Mouse (Mus musculus) retina, embryonic 14.5 days (tissue): Measurements from ENCODE around the gene Mllt3.

Experiments used
- DNase-seq: peaks from one replicate; pipeline ENCODE4 v3.0.0-alpha.2; 2015; ENCODE audit warnings: low spot score

Gene Mllt3

GRCm38 (mm10) chr4:88033216-88033653, at the start of gene Mllt3:
Gene Mllt3 (minus strand): TSS chr4:88033364.
- DNase-seq, result peak; percentile 98

DNA sequence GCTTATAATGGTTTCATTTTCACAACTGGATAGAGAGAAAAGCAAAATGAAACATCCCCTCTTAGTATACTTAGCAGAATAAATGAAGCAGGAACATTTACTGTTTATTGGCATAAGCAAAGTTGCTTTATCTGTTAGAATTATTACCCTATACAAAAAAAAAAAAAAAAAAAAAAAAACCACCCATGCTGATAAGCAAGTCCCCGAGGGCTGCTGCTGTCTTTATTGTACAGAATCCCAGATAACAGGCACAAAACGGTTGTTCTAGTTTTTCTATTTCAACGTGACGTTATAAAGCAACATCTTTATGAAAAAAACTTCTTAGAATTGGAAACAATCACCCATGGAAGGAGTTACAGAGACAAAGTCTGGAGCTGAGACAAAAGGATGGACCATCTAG, 49.2 kb upstream of the Mllt3 start:
- DNase-seq, result no peak

DNA sequence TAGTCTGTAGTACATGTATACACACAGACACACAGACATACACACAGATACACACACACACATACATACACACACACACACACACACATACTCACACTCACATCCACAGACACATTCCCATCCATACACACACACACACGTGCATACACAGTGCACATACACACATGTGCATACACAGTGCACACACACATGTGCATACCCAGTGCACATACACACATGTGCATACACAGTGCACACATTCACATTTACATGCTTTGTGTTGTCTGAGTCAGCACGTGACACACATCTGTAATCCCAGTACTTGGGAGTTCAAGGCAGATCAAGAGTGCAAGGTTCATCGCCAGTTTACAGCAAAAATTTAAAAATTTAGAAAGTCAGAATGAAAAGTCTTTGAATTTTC, 48.7 kb upstream of the Mllt3 start:
- no peak for DNase-seq

GRCm38 (mm10) chr4:88081417-88081816, 48.3 kb upstream of the Mllt3 start:
- DNase-seq, result no peak

GRCm38 (mm10) chr4:88078983-88079382, 45.8 kb upstream of the Mllt3 start:
- no peak for DNase-seq

GRCm38 (mm10) chr4:88075388-88075787, 42.2 kb upstream of the Mllt3 start:
- no peak for DNase-seq

DNA sequence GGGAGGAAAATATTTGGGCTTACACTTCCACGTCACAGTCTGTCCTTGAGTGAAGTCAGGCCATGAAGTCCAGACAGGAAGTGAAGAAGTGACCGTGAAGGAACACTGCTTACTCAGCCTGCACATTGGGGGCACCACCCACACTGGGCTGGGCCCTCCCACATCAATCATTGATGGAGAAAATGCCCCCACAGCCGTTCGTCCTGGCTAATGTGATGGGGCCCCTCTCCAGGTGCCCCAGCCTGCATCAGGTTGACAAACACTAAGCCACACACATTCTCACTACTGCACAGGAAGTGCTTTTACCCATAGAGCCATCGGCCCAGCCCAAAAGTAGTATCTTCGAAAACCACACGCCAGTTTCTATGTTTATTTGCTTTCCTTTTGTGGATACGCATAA, 13.1 kb upstream of the Mllt3 start:
- DNase-seq, result no peak

DNA sequence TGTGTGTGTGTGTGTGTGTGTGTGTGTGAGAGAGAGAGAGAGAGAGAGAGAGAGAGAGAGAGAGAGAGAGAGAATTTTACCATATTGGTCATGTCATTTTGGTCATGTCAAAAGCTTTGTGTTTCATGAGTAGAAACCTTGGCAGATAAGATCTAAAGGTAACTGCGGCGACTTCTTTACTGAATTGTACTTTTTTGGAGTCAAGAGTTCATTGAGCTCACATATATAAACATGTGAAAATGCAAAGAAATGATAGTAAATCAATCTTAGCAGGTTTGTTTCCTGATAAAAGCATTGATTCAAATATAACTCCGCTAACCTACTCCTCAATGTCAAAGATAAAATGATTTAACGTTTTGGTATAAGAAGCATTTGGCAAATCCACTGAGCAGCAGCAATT, 12.0 kb upstream of the Mllt3 start:
- no peak for DNase-seq

DNA sequence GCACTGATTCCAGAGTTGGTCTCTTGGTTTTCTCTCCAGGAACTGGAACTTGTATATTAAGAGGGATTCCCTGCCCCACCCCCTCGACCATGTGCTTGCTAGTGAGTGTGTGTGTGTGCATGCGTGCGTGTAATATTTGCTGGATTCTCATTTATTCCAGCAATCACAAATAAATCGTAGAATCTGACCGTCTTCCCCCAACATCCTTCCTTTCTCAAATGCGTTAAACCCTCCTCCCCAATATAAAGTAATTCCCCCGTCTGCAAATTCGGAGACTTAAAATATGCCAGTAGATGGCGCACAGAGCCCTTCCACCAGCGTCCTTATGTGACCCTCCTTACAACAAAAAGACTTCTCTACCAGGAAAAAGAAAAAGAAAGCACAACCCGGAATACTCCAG, 2.2 kb upstream of the Mllt3 start:
- DNase-seq, result peak; percentile 80

- peak; percentile 44 for DNase-seq
These were observed 1.4 kb upstream of the Mllt3 start for GRCm38 (mm10) chr4:88034387-88035157.

DNA sequence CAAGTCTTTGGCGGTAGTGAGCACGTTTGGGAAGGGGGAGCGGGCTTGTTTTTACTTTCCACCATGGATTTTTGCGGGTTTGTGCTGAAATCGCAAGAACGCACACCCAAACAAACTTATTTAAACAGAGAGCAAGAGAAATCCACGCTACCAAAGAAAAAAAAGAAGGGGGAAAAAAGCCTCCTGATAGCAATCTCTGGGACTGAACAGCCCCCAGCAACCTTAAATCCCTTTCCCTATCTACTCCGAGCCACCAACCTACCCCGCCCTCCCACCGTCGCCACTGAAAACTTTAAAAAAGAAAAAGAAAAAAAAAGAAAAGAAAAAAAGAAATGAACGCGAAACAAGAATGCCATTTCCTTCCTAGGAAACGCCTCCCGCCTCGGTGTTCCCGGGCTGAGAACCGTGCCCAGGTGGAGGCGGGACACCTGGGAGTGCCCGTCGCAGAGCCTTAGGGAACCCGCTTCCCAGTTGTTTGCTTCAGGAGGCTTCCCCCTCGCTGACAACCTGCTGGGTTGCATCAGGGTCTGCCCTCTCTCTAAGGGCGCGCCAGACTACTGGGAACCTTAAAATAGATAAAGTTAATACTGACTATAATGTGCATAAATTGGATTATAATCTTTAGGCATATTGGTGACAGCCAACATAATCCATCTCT, 694 bp upstream of the Mllt3 start:
- no peak for DNase-seq

DNA sequence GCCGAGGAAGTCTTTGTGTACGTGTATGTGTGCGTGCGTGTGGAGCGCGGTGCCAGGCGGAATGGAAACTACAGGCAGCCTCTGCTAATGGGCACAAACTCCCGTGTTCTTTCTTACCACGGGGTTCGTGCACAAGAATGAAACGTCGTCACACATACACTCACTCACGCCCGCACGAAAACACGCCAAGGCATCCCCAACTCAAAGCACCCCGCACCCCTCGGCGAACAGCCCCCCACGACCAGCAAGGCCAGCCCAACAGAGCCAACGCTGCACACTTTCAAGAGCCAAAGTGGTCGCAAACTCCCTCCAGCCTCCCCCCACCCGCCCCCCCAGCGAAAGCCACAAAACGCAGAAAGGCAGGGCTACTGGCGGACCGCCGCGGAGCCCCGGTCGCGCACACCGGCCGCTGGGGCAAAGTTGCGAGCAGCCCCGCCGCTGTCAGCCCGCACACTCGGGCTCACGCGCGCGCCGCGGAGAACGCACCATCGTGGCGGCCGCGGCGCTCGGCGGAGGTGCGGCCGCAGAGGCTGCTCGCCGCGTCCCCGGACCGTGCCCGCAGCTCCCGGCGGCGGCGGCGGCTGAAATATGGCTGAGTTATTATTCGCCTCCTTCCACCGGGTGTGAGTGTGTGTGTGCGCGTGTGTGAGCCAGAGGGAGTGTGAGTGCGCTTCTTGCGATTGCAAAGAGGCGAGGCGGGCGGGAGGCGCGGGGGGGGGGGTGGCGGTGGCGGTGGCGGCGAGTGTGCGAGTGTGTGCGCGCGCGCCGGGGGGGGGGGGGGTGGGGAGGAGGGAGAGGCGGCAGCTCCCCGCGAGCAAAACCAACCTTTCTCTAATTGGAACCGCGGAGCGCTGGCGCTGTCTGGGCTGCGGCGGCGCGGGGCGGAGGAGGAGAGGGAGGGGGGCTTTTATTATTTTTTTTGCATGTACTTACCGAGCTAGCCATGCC, 739 bp downstream of the Mllt3 start:
- DNase-seq, result peak; percentile 65

DNA sequence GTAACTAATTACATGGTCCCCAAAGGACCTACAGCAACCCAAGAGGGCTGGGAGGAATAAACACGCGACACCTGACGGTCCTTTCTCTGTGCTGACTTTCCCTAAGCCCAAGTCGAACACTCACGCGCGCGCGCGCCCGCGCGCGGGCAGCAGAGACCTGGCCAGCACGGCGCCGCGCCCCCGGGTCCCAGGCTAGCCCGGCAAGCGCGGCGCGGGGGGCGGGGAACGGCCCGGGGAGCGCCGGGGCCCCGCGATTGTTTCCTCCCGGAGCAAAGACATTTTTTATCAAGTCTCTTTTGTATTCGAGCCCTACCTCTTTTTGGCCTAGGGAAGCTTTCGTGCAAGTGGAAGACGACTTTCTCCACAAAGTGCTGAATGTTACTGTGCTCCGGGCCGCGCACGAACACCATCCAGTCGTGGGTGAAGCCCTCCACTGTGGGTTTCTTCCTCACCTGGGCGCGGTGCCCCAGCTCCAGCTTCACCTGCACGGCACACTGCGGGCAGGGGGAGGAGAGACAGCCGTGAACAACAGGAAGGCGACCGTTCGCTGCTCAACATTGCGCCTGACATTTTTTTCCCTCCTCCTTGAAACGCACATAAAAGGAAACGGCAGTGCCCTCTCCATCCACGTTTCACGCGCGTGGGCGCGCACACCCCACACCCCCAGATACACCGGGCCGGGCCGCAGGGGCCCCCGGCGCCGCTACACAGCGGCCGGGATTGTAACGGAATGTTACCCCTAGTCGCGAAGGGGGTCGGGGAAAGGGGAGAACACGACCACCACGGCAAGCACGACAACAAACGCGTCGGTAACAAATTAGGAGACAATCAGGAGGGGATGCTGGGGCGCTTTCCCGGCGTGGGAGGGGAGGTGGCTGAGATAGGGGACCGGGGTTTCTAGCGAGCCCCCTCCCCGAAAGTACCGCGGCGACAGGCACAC, 1.7 kb downstream of the Mllt3 start:
- peak; percentile 64 for DNase-seq

- no peak for DNase-seq
These were observed 9.6 kb downstream of the Mllt3 start for GRCm38 (mm10) chr4:88023567-88023966.

- peak; percentile 22 for DNase-seq
These were observed 10.5 kb downstream of the Mllt3 start for GRCm38 (mm10) chr4:88022623-88023022.

- no peak for DNase-seq
These were observed 12.7 kb downstream of the Mllt3 start for GRCm38 (mm10) chr4:88020421-88020820.

GRCm38 (mm10) chr4:88019645-88020044, 13.5 kb downstream of the Mllt3 start:
- DNase-seq, result no peak

- DNase-seq, result peak; percentile 37
These were observed 15.5 kb downstream of the Mllt3 start for GRCm38 (mm10) chr4:88017452-88018350.

DNA sequence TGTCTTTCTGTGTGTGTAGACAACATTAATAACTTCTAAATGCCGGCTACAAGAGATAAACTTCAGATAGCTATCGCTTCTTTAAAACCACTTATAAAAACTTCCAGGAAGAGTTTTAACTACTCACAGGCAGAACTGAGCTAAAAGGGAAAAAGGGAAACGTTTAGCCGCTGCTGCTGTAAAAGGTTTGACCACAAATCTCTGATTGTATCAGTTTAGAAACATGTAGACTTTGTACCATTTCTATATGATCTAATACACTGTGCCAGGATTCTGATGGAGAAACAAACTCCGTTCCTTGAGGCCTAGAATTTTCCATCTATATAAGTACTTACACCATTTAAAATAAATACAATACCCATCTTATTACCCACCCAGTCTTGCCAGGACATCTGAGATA, 17.4 kb downstream of the Mllt3 start:
- DNase-seq, result no peak

DNA sequence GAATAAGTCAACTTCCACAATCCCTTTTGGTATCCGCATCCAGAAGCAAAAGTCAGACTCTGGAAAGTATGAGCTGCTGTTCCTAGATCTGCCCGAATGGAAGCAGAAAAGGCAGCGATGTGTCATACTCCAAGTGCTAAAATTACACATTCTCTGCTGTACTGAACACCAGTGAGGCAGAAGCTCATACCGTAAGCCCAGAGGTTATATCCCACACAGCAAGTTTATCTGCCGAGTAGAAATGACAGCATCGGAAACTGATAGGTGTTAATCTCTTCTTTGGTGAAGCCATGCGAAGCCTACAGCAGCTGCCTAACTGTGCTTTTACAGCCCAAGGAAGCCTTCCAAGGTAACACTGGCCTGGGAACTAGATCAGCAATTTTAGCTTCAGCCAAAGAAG, 17.9 kb downstream of the Mllt3 start:
- DNase-seq, result peak; percentile 29
